In genomic region chr10:81396749-81397148, GRCm38 (mm10) we compare ENCODE assay signal across 16 mouse cellular contexts. TPM values are rescaled to one million over a fixed set of nuclear protein-coding genes. Genes with fewer than 3 reads are reported as not detected.
DNase-seq lines count a peak whose midpoint lies in the region; ATAC-seq and TF ChIP-seq lines count a peak whose summit lies in the region.
"Had no signal": no experiment of that assay in that cellular context is flagged by ENCODE, and none has a peak within 500 bp of the region (broad histone marks: within the 10 kb centered on the region; RNA-seq: fewer than 3 reads in every experiment).

No protein-coding gene starts in this region.

- TF ChIP-seq EP300 in stomach, postnatal 0 days (optimal IDR thresholded peaks at IDR 0.05) = no peak

- DNase-seq in stomach, postnatal 0 days (ENCODE audit: low spot score) = no peak
- no peak for DNase-seq in gastrocnemius, postnatal 10 days
- DNase-seq: cerebellum, adult 11-12 months; embryo, embryonic 11 days; gastrocnemius, postnatal 25 days; kidney, postnatal 36 days; right cerebral cortex, adult 18-20 months had no signal

- H3K9me3 ChIP-seq in heart, embryonic 15.5 days (replicated peaks) = no peaks in the 10 kb centered on the region
- no peaks in the 10 kb centered on the region for H3K9me3 ChIP-seq in heart, embryonic 11.5 days (replicated peaks; ENCODE audit: control insufficient read depth, low read length)
- H3K9me3 ChIP-seq in stomach, embryonic 16.5 days (replicated peaks; ENCODE audit: control insufficient read depth, low read length) = no peaks in the 10 kb centered on the region
- H3K9me3 ChIP-seq in stomach, postnatal 0 days (ENCODE audit: control insufficient read depth, low read length) = no peaks in the 10 kb centered on the region
- no peaks in the 10 kb centered on the region for H3K9me3 ChIP-seq in hindbrain, embryonic 12.5 days (replicated peaks)
- H3K9me3 ChIP-seq in neural tube, embryonic 15.5 days (replicated peaks) = no peaks in the 10 kb centered on the region
- H3K9me3 ChIP-seq: intestine, embryonic 15.5 days had no signal

- no peak overlapping the region for H3K4me3 ChIP-seq in heart, embryonic 15.5 days
- no peak overlapping the region for H3K4me3 ChIP-seq in heart, embryonic 11.5 days (ENCODE audit: low read depth, low read length)
- no peak overlapping the region for H3K4me3 ChIP-seq in stomach, embryonic 16.5 days (replicated peaks; ENCODE audit: low read length)
- no peak overlapping the region for H3K4me3 ChIP-seq in stomach, postnatal 0 days (ENCODE audit: low read depth, low read length)
- no peak overlapping the region for H3K4me3 ChIP-seq in hindbrain, embryonic 12.5 days
- no peak overlapping the region for H3K4me3 ChIP-seq in neural tube, embryonic 15.5 days (replicated peaks)
- H3K4me3 ChIP-seq: intestine, embryonic 15.5 days had no signal

- ATAC-seq in heart, embryonic 15.5 days (replicated peaks; ENCODE audit: insufficient number of reproducible peaks, insufficient read depth, low FRiP score, low read depth) = no peak
- no peak for ATAC-seq in heart, embryonic 11.5 days (replicated peaks; ENCODE audit: insufficient number of reproducible peaks, low FRiP score, low TSS enrichment)
- no peak for ATAC-seq in stomach, embryonic 16.5 days (ENCODE audit: insufficient read depth, low FRiP score)
- ATAC-seq in stomach, postnatal 0 days (ENCODE audit: low FRiP score, low TSS enrichment) = no peak
- no peak for ATAC-seq in hindbrain, embryonic 12.5 days (ENCODE audit: low FRiP score)
- ATAC-seq in neural tube, embryonic 15.5 days (ENCODE audit: low FRiP score) = no peak
- ATAC-seq: activated CD4-positive, CD25-positive, alpha-beta regulatory T cell, adult 4 months; intestine, embryonic 15.5 days had no signal

- peak overlapping the region; percentile 26; the same call in 1 of the 2 replicates for H3K9ac ChIP-seq in heart, embryonic 15.5 days
- H3K9ac ChIP-seq in heart, embryonic 11.5 days (ENCODE audit: low read depth, low read length) = no peak overlapping the region
- H3K9ac ChIP-seq in stomach, embryonic 16.5 days (ENCODE audit: low read length) = 0 out of 2 replicates have a peak overlapping the region, but pooled peaks have one; percentile 26
- no peak overlapping the region for H3K9ac ChIP-seq in stomach, postnatal 0 days (ENCODE audit: low read length)
- peak overlapping the region; percentile 45; the same call in 1 of the 2 replicates for H3K9ac ChIP-seq in hindbrain, embryonic 12.5 days
- no peak overlapping the region for H3K9ac ChIP-seq in neural tube, embryonic 15.5 days (replicated peaks)
- H3K9ac ChIP-seq: intestine, embryonic 15.5 days; liver, embryonic 14.5 days had no signal

- TF ChIP-seq CTCF in stomach, postnatal 0 days (IDR thresholded peaks at IDR 0.05; ENCODE audit: low read depth) = no peak

- peaks cover 34% of the 10 kb centered on the region for H3K36me3 ChIP-seq in heart, embryonic 15.5 days
- H3K36me3 ChIP-seq in heart, embryonic 11.5 days (ENCODE audit: control insufficient read depth, insufficient read depth, low read length) = peaks cover 7% of the 10 kb centered on the region; the same call in 1 of the 2 replicates
- peaks cover 7% of the 10 kb centered on the region; the same call in 1 of the 2 replicates for H3K36me3 ChIP-seq in stomach, embryonic 16.5 days (ENCODE audit: control insufficient read depth, insufficient read depth, low read length)
- H3K36me3 ChIP-seq in stomach, postnatal 0 days (ENCODE audit: control insufficient read depth, insufficient read depth, low read length) = peaks cover 19% of the 10 kb centered on the region; the same call in 1 of the 2 replicates
- peaks cover 16% of the 10 kb centered on the region; the same call in 1 of the 2 replicates for H3K36me3 ChIP-seq in hindbrain, embryonic 12.5 days
- H3K36me3 ChIP-seq in neural tube, embryonic 15.5 days = peaks cover 23% of the 10 kb centered on the region

- no peak overlapping the region for H3K4me2 ChIP-seq in heart, embryonic 15.5 days
- H3K4me2 ChIP-seq in heart, embryonic 11.5 days = no peak overlapping the region
- H3K4me2 ChIP-seq in stomach, embryonic 16.5 days (ENCODE audit: low read depth, low read length) = no peak overlapping the region
- H3K4me2 ChIP-seq in stomach, postnatal 0 days (replicated peaks; ENCODE audit: low read depth) = no peak overlapping the region
- no peak overlapping the region for H3K4me2 ChIP-seq in hindbrain, embryonic 12.5 days (replicated peaks)
- no peak overlapping the region for H3K4me2 ChIP-seq in neural tube, embryonic 15.5 days
- H3K4me2 ChIP-seq: intestine, embryonic 15.5 days had no signal

- H3K27ac ChIP-seq in heart, embryonic 15.5 days = no peak overlapping the region
- no peak overlapping the region for H3K27ac ChIP-seq in heart, embryonic 11.5 days (ENCODE audit: low read depth, low read length)
- no peak overlapping the region for H3K27ac ChIP-seq in stomach, embryonic 16.5 days (ENCODE audit: low read length)
- H3K27ac ChIP-seq in stomach, postnatal 0 days (replicated peaks) = no peak overlapping the region
- peak overlapping the region; percentile 30; the same call in 1 of the 2 replicates for H3K27ac ChIP-seq in hindbrain, embryonic 12.5 days
- peak overlapping the region; percentile 48 for H3K27ac ChIP-seq in neural tube, embryonic 15.5 days (replicated peaks)
- H3K27ac ChIP-seq: intestine, embryonic 15.5 days; liver, embryonic 14.5 days; macrophage had no signal

- no peaks in the 10 kb centered on the region for H3K27me3 ChIP-seq in heart, embryonic 15.5 days
- peaks cover 9% of the 10 kb centered on the region for H3K27me3 ChIP-seq in heart, embryonic 11.5 days (ENCODE audit: control insufficient read depth, insufficient read depth, low read length)
- H3K27me3 ChIP-seq in stomach, embryonic 16.5 days (ENCODE audit: control insufficient read depth, insufficient read depth, low read length) = no peaks in the 10 kb centered on the region
- no peaks in the 10 kb centered on the region for H3K27me3 ChIP-seq in stomach, postnatal 0 days (ENCODE audit: control insufficient read depth, insufficient read depth, low read length)
- H3K27me3 ChIP-seq in hindbrain, embryonic 12.5 days = peaks cover 8% of the 10 kb centered on the region; the same call in 1 of the 2 replicates
- H3K27me3 ChIP-seq in neural tube, embryonic 15.5 days (replicated peaks) = no peaks in the 10 kb centered on the region
- H3K27me3 ChIP-seq: intestine, embryonic 15.5 days had no signal

- H3K4me1 ChIP-seq in heart, embryonic 15.5 days (replicated peaks) = peaks cover 29% of the 10 kb centered on the region
- H3K4me1 ChIP-seq in heart, embryonic 11.5 days (ENCODE audit: control insufficient read depth, insufficient read depth, low read length) = peaks cover 27% of the 10 kb centered on the region
- peaks cover 21% of the 10 kb centered on the region for H3K4me1 ChIP-seq in stomach, embryonic 16.5 days (ENCODE audit: control insufficient read depth, insufficient read depth, low read length)
- H3K4me1 ChIP-seq in stomach, postnatal 0 days (replicated peaks; ENCODE audit: control insufficient read depth, insufficient read depth) = peaks cover 3% of the 10 kb centered on the region
- H3K4me1 ChIP-seq in hindbrain, embryonic 12.5 days = peaks cover 62% of the 10 kb centered on the region
- H3K4me1 ChIP-seq in neural tube, embryonic 15.5 days = peaks cover 48% of the 10 kb centered on the region

- whole genome bisulfite sequencing in heart, embryonic 15.5 days = 80% methylated on average over 5 of the region's 5 CpGs
- WGBS in heart, embryonic 11.5 days (ENCODE audit: insufficient replicate concordance) = 72% methylated on average over 5 of the region's 5 CpGs
- 84% methylated on average over 5 of the region's 5 CpGs for WGBS in stomach, embryonic 16.5 days
- 81% methylated on average over 5 of the region's 5 CpGs for WGBS in stomach, postnatal 0 days
- 45% methylated on average over 5 of the region's 5 CpGs for WGBS in hindbrain, embryonic 12.5 days
- 57% methylated on average over 5 of the region's 5 CpGs for WGBS in neural tube, embryonic 15.5 days

RNA-seq across cellular contexts. Expression of gene Smim24, which starts 3.9 kb away (rescaled TPM):
- 3.9 and 4.1 TPM in 2 replicates for polyA plus RNA-seq in heart, embryonic 15.5 days (2015; fragmentation: Nextera tagmentation; extraction: Ambion mirVana)
- 4.2 and 5.8 TPM in 2 replicates for polyA plus RNA-seq in heart, embryonic 11.5 days (2014; fragmentation: Nextera tagmentation; extraction: Ambion mirVana)
- polyA plus RNA-seq in stomach, embryonic 16.5 days (2015; fragmentation: Nextera tagmentation; extraction: Ambion mirVana) = 61.8 and 65.3 TPM in 2 replicates
- 205 and 239 TPM in 2 replicates for polyA plus RNA-seq in stomach, postnatal 0 days (2015; fragmentation: Nextera tagmentation; extraction: Ambion mirVana)
- polyA plus RNA-seq in hindbrain, embryonic 12.5 days (2016; fragmentation: Nextera tagmentation; extraction: Ambion mirVana) = 1.9 and 2.7 TPM in 2 replicates
- polyA plus RNA-seq in neural tube, embryonic 15.5 days (2015; fragmentation: Nextera tagmentation; extraction: Ambion mirVana) = 2.5 and 9.3 TPM in 2 replicates
- total RNA-seq in gastrocnemius, postnatal 10 days (2021) = under 1 TPM in 1 of 2 experiments, not detected in 1; 0.65 TPM

RNA-seq across cellular contexts. Expression of gene Gm48552, which starts 7.9 kb away (rescaled TPM):
- 0.84 and 0.91 TPM in 2 replicates for polyA plus RNA-seq in heart, embryonic 15.5 days (2015; fragmentation: Nextera tagmentation; extraction: Ambion mirVana)
- 0.55 and 1.2 TPM in 2 replicates for polyA plus RNA-seq in heart, embryonic 11.5 days (2014; fragmentation: Nextera tagmentation; extraction: Ambion mirVana)
- 1.3 and 1.5 TPM in 2 replicates for polyA plus RNA-seq in stomach, embryonic 16.5 days (2015; fragmentation: Nextera tagmentation; extraction: Ambion mirVana)
- 0.29 and 0.36 TPM in 2 replicates for polyA plus RNA-seq in stomach, postnatal 0 days (2015; fragmentation: Nextera tagmentation; extraction: Ambion mirVana)
- polyA plus RNA-seq in hindbrain, embryonic 12.5 days (2016; fragmentation: Nextera tagmentation; extraction: Ambion mirVana) = 1.1 and 2.4 TPM in 2 replicates
- polyA plus RNA-seq in neural tube, embryonic 15.5 days (2015; fragmentation: Nextera tagmentation; extraction: Ambion mirVana) = 3.4 and 3.6 TPM in 2 replicates
- 1 to 10 TPM in 1 of 2 experiments, under 1 TPM in 1; 0.33 to 2.0 TPM for total RNA-seq in gastrocnemius, postnatal 10 days (2021)

RNA-seq across cellular contexts. Expression of gene Gm48551, which starts 12.5 kb away (rescaled TPM):
- polyA plus RNA-seq in heart, embryonic 15.5 days (2015; fragmentation: Nextera tagmentation; extraction: Ambion mirVana) = 2.2 and 2.3 TPM in 2 replicates
- polyA plus RNA-seq in heart, embryonic 11.5 days (2014; fragmentation: Nextera tagmentation; extraction: Ambion mirVana) = 1.4 and 2.9 TPM in 2 replicates
- 3.0 and 3.8 TPM in 2 replicates for polyA plus RNA-seq in stomach, embryonic 16.5 days (2015; fragmentation: Nextera tagmentation; extraction: Ambion mirVana)
- 1.1 and 1.4 TPM in 2 replicates for polyA plus RNA-seq in stomach, postnatal 0 days (2015; fragmentation: Nextera tagmentation; extraction: Ambion mirVana)
- polyA plus RNA-seq in hindbrain, embryonic 12.5 days (2016; fragmentation: Nextera tagmentation; extraction: Ambion mirVana) = 5.7 and 5.9 TPM in 2 replicates
- polyA plus RNA-seq in neural tube, embryonic 15.5 days (2015; fragmentation: Nextera tagmentation; extraction: Ambion mirVana) = 5.7 and 7.2 TPM in 2 replicates
- total RNA-seq in gastrocnemius, postnatal 10 days (2021) = under 1 TPM; 0.40 to 0.45 TPM

RNA-seq across cellular contexts. Expression of gene Dohh, which starts 12.5 kb away (rescaled TPM):
- 65.2 and 79.9 TPM in 2 replicates for polyA plus RNA-seq in heart, embryonic 15.5 days (2015; fragmentation: Nextera tagmentation; extraction: Ambion mirVana)
- polyA plus RNA-seq in heart, embryonic 11.5 days (2014; fragmentation: Nextera tagmentation; extraction: Ambion mirVana) = 47.5 and 61.4 TPM in 2 replicates
- 77.4 and 79.6 TPM in 2 replicates for polyA plus RNA-seq in stomach, embryonic 16.5 days (2015; fragmentation: Nextera tagmentation; extraction: Ambion mirVana)
- 59.4 and 63.0 TPM in 2 replicates for polyA plus RNA-seq in stomach, postnatal 0 days (2015; fragmentation: Nextera tagmentation; extraction: Ambion mirVana)
- 62.7 and 67.5 TPM in 2 replicates for polyA plus RNA-seq in hindbrain, embryonic 12.5 days (2016; fragmentation: Nextera tagmentation; extraction: Ambion mirVana)
- polyA plus RNA-seq in neural tube, embryonic 15.5 days (2015; fragmentation: Nextera tagmentation; extraction: Ambion mirVana) = 101 TPM in 2 replicates
- total RNA-seq in gastrocnemius, postnatal 10 days (2021) = 10 to 100 TPM; 40.3 to 46.7 TPM

RNA-seq across cellular contexts. Expression of gene Fzr1, which starts 18.4 kb away (rescaled TPM):
- polyA plus RNA-seq in heart, embryonic 15.5 days (2015; fragmentation: Nextera tagmentation; extraction: Ambion mirVana) = 66.5 and 84.1 TPM in 2 replicates
- 66.1 and 70.0 TPM in 2 replicates for polyA plus RNA-seq in heart, embryonic 11.5 days (2014; fragmentation: Nextera tagmentation; extraction: Ambion mirVana)
- 69.2 and 79.0 TPM in 2 replicates for polyA plus RNA-seq in stomach, embryonic 16.5 days (2015; fragmentation: Nextera tagmentation; extraction: Ambion mirVana)
- polyA plus RNA-seq in stomach, postnatal 0 days (2015; fragmentation: Nextera tagmentation; extraction: Ambion mirVana) = 51.4 and 51.6 TPM in 2 replicates
- 132 and 134 TPM in 2 replicates for polyA plus RNA-seq in hindbrain, embryonic 12.5 days (2016; fragmentation: Nextera tagmentation; extraction: Ambion mirVana)
- polyA plus RNA-seq in neural tube, embryonic 15.5 days (2015; fragmentation: Nextera tagmentation; extraction: Ambion mirVana) = 132 and 146 TPM in 2 replicates
- total RNA-seq in gastrocnemius, postnatal 10 days (2021) = 10 to 100 TPM; 17.6 to 24.1 TPM

Comparison
In these comparisons a context has a peak if more than half of its experiments do, and no peak if none do; other contexts are left out.
1. H3K9ac ChIP-seq: peak in heart, embryonic 15.5 days (single experiment), stomach, embryonic 16.5 days (single experiment) and hindbrain, embryonic 12.5 days (single experiment); none in heart, embryonic 11.5 days (single experiment), stomach, postnatal 0 days (single experiment) and neural tube, embryonic 15.5 days (single experiment).
2. H3K27ac ChIP-seq: peak in hindbrain, embryonic 12.5 days (single experiment) and neural tube, embryonic 15.5 days (single experiment); none in heart, embryonic 15.5 days (single experiment), heart, embryonic 11.5 days (single experiment), stomach, embryonic 16.5 days (single experiment) and stomach, postnatal 0 days (single experiment).